Mouse (Mus musculus): Measurements from ENCODE around the gene E2f4. TPM values are rescaled to one million over a fixed set of nuclear protein-coding genes. Genes with fewer than 3 reads are reported as not detected.

The E2f4 gene
- total RNA-seq, 2 experiments from 2014 or later: 36.3 to 41.6 TPM

DNA sequence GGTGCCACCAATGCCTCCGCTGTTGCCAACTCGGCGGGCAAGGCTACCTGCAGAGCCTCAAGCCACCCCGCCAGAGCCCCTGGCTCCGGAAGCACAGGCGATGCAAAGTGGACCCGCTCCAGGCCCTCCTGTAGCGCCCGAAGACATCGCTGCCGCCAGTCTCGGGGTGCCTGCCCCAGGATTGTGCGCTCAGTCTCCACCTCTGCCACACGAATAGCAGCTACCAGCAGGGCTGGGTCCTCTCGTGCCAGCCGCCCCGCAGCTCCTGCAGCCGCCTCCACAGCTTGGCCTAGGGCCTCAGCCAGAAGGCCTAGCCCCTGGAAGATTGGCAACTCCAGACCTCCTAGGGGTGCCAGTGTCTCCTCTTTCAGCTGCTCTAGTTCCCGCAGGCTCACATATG, 4.1 kb upstream of the E2f4 start:
- no peak for DNase-seq

DNA sequence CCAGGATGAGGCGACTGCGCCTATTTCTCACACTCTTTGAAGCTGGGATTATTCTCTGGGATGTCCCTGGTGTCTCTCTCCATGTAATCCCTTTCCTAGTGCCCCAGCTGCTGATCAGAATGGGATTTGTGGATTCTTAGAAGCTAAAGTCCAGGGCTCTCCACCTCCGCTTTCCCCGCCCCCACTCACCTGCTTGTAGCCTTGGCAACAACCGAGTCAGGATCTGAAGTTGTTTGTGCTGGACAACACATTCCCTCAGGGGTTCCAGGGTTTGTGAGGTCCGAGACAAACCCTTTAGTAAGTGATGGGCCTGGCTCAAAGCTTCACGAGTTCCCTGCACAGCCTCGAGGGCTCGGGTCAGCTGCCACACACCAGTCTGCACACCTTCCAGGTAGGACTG, 2.7 kb upstream of the E2f4 start:
- DNase-seq: no peak

DNA sequence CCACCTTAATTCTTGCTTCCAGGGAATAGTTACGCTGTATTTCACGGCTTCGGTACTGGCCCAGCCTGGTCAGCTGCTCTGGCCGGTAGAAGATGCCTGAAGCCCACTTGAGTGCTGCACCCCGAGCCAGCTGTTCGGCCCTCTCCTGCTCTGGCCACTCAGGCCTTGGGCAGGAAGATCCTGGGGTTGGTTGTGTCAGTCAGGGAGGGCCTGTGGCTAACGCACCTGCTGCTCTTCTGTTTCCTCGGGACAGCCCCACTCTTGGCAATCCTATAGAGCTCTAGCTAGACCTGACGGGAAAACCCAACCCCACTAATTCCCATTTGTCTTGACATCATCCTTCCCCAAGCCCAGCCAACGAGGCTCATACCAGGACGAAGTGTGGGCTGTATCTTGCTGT, 2.2 kb upstream of the E2f4 start:
- no peak for DNase-seq

DNA sequence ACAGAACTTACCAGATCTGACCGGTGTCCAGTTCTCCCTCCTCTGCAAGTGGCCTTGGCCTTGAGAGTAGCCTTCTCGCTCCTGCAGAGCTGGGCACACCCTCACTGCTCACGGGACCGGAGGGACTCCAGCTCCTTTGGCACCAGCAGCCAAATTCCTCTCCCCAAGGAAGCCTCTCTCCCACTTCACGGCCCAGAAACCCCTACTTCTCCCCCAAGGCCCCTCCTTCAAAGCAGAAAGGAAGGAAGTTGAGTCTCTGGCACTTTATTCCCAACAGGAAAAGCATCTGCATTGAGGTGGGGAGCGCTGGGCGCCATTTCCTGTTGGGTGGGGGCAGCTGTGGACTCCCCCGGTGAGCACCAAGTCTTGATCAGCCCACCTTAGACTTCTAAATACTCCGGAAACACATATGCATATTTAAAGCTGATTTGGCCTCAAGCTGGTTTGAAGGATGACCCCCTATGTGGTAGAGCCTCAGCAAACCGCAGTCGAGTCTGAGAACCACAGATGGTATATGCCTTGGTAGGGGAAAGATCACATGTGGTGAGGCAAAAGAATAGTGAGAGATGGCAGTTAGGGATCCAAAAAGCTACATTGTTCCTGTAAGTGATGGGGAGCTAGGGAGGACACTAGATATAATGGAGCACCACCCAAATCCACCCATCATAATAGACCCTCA, 1.4 kb upstream of the E2f4 start, which contains the start of gene Exoc3l:
Exoc3l (minus strand) TSS at position 207 of the 679 bp plus-strand sequence.
- peak; percentile 70 for DNase-seq

DNA sequence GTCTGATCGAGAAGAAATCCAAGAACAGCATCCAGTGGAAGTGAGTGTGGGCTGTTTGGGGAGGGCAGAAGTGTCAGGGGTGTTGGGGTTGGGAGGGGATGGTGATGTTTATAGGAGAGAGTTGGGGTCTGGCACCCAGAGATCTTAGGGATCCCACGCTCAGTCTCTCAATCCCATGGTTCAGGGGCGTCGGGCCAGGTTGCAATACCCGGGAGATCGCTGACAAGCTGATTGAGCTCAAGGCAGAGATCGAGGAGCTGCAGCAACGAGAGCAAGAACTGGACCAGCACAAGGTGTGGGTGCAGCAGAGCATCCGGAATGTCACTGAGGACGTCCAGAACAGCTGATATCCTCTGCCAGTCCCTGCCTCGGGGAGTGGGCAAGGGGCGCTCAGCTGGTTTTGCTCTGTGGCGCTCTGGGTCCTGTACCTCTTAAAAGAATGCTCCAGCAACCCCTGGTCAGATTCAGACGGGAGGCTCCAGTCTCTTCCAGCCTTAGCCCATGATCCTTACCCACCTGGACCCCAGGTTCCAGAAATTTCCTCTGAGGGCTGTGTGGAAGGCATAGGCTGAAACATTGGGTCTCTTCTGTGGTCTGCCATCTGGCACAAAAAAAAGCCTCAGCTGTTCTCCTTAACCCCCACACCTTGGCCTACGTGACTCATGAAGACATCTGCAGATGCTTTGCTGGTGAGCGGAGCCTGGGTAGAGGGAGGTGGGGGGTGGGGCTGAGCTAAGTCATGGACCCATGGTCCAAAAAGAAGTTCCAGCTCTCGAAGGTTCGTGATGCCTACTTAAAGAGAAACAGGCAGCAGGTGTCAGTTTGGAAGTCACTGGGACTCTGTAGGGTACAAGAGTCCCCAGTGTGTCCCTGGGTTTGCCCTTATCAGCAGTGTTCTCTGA, 1.1 kb downstream of the E2f4 start:
- DNase-seq: no peak

DNA sequence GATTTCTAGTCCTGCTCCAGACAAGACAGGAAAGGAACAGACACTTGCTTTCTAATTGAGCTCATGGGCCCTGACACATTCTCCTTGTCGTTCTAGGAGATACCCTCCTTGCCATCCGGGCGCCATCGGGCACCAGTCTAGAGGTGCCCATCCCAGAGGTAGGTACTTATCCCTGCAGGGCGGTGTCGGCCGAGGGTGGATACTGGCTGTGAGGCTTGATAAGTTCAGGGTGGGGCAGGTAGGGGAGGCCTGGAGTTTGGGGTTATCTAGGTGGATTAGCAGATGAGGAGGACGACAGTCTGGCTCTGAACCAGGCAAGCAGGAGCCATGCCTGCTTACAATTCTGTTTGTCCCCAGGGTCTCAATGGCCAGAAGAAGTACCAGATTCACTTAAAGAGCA, 2.5 kb downstream of the E2f4 start:
- DNase-seq: no peak

DNA sequence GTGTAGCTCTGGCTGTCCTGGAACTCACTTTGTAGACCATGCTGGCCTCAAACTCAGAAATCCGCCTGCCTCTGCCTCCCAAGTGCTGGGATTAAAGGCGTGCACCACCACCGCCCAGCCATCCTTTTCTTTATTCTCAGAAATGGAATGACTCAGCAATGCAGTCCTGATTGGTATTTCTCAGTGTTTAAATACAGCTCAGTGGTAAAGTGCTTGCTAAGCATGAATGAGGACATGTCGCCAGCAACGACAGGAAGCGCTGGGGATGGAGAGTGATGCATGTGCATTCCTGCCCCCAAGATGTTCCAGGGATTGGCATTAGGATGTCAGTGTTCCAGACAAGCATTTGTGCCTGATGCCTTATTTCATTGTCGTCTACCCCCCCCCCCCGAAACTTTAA, 5.9 kb downstream of the E2f4 start:
- no peak for DNase-seq

DNA sequence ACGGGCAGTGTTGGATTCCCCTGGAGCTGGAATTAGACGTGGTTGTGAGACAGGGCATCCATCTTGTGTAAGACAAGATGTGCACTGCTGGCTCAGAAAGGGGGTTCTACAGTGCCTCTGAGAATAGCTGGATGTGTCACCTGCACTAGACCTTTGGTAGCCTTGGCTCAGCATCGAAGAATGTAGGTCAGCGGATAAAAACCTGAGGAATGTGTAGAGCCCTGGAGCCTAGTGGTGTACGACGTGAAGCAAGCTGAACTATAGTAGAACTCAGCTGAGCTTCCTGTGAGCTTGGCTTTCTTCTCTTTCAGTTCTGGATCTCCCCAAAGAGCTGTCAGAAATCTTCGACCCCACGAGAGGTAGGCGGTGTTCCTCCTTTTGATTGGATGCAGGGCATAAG, 6.4 kb downstream of the E2f4 start:
- no peak for DNase-seq

DNA sequence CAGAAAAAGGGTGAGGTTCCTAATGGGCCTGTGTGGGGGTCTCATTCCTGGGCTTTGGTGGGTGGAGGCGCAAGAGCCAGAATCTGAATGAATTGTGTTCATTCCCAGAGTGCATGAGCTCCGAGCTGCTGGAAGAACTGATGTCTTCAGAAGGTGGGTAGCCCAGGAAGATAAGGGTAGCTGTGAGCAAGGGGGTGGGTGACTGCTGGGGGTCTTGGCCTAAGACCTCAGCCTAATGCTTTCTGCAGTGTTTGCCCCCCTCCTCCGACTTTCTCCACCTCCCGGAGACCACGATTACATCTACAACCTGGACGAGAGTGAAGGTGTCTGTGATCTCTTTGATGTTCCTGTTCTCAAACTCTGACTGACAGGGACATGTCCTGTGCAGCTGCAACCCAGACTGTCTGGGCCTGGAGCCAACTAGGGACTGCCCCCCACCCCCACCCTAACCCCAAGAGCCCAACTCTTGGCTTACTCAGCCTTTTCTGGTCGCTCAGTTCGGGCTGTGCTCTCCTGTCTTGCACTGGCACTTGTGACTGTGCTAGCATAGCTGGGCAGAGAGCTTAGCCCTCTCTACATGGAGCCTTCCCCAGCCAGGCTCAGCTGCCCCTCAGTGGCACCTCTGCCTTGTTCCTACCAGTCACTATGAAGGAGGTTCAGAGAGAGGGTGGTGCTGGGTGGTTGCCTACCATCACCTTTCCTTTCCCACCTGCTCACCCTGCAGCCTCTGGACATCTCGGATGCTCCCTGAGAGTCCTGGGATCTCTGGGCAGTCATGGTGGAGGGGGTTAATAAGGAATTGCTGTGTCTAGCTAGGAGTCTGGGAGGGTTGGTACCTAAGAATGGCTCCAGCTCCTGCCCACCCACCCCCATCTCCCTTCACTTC, 7.1 kb downstream of the E2f4 start:
- peak; percentile 32 for DNase-seq

DNA sequence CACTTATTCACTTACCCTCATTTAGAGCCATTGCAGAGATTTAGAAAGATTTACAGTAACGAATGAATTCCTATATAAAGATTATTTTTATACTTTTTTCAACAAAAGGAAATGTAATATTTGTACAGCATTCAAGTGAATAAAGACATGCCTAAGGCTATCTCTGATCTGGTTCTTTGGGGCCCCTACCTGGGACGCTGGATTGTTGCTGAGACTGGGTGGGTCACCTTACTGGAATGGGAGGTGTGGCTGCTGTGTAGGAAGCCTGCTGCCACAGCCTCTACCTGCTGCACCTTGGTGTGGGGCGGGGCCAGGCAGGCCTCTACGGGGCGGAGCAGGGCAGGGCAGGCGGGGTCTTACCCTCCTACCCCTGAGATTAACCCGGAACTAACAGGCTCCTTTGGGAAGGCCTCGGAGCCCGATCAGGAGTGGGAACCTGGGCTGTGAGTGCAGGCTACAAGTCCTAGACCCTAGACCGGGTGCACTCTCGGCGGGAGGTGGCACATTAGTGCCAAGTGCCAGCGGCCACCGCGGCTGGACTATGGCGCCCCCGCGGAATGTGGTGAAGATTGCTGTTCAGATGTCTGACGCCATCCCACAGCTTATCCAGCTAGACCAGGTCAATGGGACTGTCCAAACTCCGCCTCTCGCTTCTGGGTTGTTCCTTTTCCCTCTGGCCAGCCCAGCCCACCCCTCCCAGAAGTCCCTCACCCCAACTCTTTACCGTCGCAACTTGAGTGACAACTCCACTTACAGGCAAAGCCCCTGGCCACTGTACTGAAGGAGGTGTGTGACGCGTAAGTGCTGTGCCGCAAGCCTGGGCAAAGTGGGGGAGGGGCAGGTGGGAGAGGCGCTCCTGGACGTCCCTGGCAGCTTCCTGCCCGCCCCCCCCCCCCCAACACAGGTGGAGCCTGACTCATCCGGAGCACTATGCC, 8.0 kb downstream of the E2f4 start, which contains the start of gene Elmo3:
Elmo3 (plus strand) TSS at position 391 of the 935 bp plus-strand sequence.
- DNase-seq: peak; percentile 74

DNA sequence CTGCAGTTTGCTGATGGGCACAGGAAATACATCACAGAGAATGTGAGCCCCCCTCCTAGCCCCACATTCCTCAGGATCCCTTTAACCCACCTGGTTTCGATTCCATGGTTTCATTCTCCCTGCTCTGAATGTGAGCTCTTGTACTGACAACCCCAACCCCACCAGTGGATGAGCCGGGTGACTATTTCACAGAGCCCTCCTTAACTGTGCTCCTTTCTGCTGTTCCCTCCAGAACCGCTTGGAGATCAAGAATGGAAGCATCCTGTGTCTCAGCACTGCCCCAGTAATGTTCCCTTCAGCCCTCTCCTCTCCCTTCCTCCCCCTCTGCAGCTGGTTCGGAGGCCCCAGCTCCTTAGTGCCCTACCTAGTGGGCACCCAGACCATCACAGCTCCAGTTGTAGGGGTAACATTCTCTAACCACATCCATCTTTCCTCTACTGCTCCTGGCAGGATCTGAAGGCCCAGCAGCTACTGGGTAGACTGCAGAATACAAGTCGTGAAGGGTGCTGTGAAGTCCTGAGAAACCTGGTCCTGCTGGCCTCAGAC, 8.8 kb downstream of the E2f4 start:
- DNase-seq: no peak

DNA sequence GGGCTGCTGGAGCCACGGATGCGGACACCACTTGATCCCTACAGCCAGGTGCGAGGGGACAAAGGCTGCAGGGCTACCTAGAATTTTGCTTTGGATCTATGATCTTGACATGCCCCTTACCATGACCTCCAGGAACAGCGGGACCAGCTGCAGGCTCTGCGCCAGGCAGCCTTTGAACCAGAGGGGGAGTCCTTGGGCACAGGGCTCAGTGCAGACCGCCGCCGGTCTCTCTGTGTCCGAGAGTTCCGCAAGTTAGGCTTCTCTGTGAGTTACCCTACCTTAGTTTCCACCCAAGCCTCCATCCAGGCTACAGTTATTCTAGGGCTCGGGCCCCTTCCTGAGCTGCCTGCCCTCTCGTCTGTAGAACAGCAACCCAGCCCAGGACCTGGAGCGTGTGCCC, 10.2 kb downstream of the E2f4 start:
- DNase-seq: no peak

DNA sequence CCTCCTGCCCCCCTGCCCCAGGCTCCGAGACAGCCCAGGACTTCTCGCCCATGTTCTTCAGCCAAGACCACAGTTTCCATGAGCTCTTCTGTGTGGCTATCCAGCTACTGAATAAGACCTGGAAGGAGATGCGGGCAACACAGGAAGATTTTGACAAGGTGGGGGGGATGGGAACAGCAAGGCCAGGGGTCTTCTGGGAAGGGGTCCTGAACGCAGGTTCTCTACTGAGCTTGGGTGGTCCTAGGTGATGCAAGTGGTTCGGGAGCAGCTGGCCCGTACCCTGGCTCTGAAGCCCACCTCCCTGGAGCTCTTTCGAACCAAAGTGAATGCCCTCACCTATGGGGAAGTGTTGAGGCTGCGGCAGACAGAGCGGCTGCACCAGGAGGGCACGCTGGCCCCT, 11.0 kb downstream of the E2f4 start:
- no peak for DNase-seq

DNA sequence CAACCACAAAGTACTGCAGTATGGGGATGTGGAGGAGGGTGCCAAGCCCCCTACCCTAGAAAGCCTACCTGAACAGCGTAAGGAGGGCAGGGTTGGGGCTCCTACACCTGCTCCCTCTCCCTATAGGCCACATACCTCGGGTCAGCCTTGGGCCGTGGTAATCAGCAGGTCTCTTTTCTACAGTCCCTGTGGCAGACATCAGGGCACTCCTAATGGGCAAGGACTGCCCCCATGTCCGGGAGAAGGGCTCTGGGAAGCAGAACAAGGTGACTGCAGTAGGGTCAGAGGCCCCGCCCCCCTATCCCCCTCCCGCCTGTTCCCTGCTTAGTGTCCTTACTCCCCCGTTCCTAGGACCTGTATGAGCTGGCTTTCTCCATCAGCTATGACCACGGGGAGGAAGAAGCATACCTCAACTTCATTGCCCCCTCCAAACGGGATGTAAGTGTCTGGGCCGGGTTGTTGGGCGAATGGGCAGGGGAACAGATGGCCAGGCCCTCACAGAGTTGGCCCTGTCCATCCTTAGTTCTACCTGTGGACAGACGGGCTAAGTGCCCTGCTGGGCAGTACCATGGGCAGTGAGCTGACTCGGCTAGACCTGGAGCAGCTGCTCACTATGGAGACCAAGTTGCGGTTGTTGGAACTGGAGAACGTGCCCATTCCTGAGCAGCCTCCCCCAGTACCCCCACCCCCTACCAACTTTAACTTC, 11.8 kb downstream of the E2f4 start:
- DNase-seq: no peak

DNA sequence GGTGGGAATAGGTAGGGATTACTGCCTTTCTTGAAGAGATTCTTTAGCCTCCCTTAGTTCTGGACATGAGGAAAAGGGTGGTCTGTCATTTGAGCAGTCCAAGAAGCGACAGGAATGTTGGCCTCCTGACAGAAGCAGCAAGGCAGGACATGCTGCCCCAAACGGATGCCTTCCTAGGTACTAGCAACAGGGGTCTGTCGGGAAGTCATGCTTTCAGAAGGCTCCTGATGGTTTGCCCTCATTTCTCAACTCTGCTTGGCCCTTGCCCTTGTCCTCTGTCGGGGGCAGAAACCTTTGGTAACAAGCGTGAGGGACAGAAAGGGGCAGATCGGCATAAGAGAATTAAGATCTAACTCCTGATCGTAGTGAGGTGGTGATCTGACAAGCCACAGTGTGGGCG, 12.7 kb downstream of the E2f4 start:
- DNase-seq: no peak

DNA sequence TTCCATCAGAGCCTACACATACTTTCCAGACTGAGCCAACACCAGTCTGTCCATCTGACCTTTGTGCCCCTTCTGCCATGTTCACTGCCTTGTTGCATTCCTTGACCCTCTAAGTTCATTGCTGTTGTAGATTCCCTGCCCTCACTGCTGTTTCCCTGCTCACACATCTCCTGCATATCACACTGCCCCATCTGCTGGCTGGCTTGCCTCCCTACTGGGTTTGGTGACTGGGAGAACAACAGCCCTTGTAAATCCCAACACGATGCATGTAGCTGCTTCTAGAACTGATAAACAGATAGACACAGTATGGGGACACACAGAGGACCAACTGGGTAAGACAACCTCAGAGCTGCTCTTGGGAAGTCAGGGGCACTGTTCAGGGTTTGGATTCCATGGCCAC, 14.3 kb downstream of the E2f4 start:
- no peak for DNase-seq

DNA sequence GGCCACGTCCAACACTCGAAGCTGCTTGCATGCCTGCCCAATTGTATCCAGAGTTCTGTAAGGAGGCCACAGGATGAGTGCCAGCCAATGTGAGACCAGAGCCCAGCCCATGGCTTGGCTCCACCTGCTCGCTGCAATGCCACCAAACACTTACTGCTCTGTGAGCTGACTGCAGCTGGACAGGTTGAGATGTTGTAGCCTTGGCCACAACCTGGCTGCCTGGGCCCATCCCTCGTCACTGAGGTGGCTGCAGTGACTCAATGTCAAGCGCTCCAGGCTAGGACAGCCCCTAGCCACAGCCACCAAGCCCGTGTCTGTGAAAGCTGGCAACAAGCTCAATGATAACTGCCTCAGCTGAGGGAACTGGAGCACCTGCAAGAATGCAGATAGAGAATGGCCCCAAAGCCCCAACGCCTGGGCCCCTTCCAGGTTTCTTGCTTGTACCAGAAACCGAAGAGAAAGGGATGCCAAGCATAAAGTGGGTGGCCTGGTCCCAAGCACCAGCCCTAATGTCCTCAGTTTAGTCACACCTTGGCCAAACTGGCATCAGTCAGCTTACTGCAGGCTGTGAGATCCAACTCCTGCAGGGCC, 15.5 kb downstream of the E2f4 start:
- no peak for DNase-seq

DNA sequence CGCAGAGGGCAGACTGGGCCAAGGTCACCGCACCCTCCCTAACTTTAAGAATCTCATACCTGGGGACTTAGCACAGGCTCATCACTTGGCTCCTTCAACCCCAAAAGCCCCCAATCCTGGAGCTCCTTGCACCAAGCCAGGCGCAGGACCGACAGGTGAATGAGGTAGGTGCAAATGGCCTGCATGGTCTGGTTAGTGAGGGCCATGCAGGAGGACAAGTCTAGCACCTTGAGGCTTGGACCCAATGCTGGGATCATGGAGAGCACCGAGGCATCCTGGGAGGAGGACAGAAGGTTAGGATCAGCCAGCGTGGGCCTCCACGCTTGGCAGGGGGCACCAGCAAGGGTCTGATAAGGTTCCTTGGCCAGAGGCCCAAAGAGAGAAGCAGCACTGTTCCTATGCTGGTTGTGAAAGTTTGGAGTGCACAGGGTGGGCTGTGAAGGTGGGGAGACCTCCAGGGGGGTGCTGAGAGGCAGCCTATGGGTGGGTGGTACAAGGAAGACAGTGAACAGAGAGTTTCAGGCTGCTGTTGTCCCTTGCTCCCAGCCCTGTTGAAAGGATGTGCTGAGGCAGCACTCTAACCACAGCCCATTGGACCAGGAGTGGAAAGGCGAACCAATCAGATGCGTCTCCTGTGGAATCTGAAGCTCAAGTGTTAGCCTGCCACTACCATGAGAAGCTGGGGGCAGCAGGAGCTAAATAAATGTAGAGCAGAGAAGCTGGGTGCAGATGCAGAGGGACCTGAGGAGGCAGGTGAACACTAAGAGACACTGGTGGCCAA, 16.3 kb downstream of the E2f4 start:
- DNase-seq: no peak

DNA sequence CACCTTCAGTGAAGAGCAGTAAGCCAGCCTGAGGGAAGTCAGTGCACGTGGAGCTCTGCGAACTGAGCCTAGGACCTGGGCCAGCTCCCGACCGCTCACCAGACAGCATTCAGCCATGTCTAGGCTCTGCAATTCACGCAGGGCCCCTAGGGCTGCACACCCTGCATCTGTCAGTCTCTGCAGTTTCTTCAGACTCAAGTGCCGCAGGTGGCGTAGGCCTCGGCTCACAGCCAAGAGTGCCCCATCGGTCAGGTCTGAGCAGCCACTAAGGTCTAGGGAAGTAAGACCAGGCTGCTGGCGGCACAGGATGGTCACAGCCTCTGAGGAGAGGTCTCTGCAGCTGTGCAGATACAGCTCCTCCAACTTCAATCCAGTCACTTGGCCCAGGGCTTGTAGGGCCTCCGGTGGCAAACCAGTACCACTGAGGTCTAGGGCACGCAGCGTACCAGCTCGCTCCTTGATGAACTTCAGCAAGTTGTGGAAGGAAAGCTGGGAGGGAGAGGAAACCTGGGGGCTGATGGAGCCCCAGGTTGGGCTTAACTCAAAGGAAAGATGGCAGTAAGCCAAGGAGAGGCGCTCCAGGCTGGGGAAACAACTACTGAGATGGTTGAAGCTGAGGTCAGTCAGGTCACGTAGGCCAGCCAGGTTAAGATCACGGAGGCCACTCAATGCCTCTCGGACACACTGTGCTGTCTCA, 17.8 kb downstream of the E2f4 start:
- no peak for DNase-seq
